Mouse (Mus musculus) kidney, postnatal 4 days (tissue): ENCODE measurements at regions not wholly inside any gene's neighbourhood (a gene's known extent, or its start where the extent isn't known, plus 50 kb on each side); places are given as distances from the start of the nearest gene placed in this dataset.

ENCODE experiments used
- DNase-seq, 2 experiments: peaks; one replicate each; pipeline ENCODE4 v3.0.0; 2021; ENCODE audit warnings: mixed read lengths in 2 of 2

GRCm38 (mm10) chr2:63920997-63921396 lies 176.8 kb downstream of the Fign start:
- DNase-seq = no peak

- no peak for DNase-seq
Measured at GRCm38 (mm10) chr2:63920019-63920418, 177.8 kb downstream of the Fign start.

- DNase-seq = no peak
Measured at GRCm38 (mm10) chr2:63900644-63901043, 197.2 kb downstream of the Fign start.

- no peak for DNase-seq
Measured at GRCm38 (mm10) chr2:63878477-63878876, 219.4 kb downstream of the Fign start.

GRCm38 (mm10) chr2:63877387-63877786 lies 220.5 kb downstream of the Fign start:
- no peak for DNase-seq

- DNase-seq = peak; percentile 76 to 82
Measured at GRCm38 (mm10) chr2:63876375-63876774, 221.5 kb downstream of the Fign start.

GRCm38 (mm10) chr2:63875101-63875500 lies 222.7 kb downstream of the Fign start:
- DNase-seq = no peak

- no peak for DNase-seq
Measured at GRCm38 (mm10) chr2:63866524-63866923, 231.3 kb downstream of the Fign start.

- DNase-seq = no peak
Measured at GRCm38 (mm10) chr2:63861821-63862220, 236.0 kb downstream of the Fign start.

GRCm38 (mm10) chr2:63856462-63857054 lies 241.3 kb downstream of the Fign start:
- DNase-seq = peak in 1 of 2 experiments; percentile 15

- DNase-seq = no peak
Measured at GRCm38 (mm10) chr2:63855476-63855875, 242.4 kb downstream of the Fign start.

GRCm38 (mm10) chr2:63854198-63854875 lies 243.5 kb downstream of the Fign start:
- DNase-seq = no peak

GRCm38 (mm10) chr2:63853226-63853625 lies 244.6 kb downstream of the Fign start:
- DNase-seq = no peak

GRCm38 (mm10) chr2:63852287-63852686 lies 245.6 kb downstream of the Fign start:
- no peak for DNase-seq

- no peak for DNase-seq
Measured at GRCm38 (mm10) chr2:63850033-63850432, 247.8 kb downstream of the Fign start.

- no peak for DNase-seq
Measured at GRCm38 (mm10) chr2:63849486-63849885, 248.4 kb downstream of the Fign start.

- no peak for DNase-seq
Measured at GRCm38 (mm10) chr2:63832041-63832714, 265.7 kb downstream of the Fign start.

GRCm38 (mm10) chr2:63830431-63830830 lies 267.4 kb downstream of the Fign start:
- no peak for DNase-seq

- peak in 1 of 2 experiments; percentile 6 for DNase-seq
Measured at GRCm38 (mm10) chr2:63828633-63829032, 269.2 kb downstream of the Fign start.

GRCm38 (mm10) chr2:63819440-63819839 lies 278.4 kb downstream of the Fign start:
- no peak for DNase-seq
